Mouse (Mus musculus): ENCODE data around the gene Smim1.
A peak's percentile ranks its signal among the peaks of the same experiment; 100 is the strongest.

Gene Smim1

DNA sequence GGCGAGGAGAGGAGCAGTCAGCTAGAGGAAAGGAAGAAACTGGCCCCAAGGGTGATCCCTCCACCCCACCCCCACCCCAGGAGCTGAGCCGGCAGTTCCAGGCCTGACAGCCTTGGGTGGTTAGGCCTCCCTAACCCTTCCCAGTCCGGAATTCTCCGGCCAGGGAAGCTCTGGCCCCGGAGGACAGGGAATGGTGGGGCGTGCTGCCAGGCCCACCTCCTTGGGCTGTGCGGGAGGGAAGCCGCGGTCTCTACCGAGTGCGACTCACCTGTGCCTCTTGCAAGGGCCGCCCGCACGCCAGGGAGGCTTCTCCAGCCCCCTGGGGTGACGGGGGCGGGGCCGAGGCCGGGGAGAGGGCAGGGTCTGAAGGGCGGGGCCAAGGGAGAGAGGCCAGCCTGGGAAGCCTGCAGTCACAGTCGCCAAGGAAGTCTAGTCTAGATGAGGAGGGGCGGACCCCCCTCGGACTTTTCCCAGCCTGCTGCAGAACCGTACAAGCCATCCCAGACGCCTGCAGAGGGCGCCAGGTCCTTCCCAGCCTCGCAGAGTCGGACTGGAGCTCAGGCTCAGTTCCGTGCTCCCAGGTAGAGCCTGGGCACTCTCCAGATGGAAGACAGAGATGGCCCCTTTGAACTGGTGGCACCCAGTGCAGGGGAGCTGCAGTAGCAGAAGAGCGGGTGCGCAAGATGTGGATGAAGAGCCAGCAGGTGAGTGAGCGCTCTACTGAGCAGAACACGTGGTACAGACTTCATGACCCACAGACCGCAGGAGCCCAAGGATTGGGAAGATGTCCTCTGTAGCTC, at the start of gene Smim1:
Gene Smim1, minus strand, starts transcription at position 590 of the 800 bp plus-strand sequence.
- peak; percentile 99 for DNase-seq

DNA sequence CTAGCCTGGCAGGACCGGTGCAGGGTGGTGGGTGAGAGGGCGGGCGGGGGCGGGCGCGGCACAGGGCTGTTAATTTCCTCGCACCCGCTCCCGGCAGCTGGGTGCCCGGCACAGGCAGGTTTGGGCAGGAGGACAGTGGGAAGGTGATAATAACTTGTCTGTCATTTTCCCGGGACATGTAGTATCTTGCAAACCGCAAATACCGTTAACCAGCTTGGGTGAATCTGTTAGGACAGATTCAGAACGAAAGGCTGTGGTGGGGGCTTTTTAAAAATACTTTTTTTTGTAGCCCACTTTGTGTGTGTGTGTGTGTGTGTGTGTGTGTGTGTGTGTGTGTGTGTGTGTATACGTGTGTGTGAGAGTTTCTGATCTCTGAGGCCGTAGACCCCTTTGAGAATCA, 45.9 kb upstream of the Smim1 start:
- DNase-seq = no peak

DNA sequence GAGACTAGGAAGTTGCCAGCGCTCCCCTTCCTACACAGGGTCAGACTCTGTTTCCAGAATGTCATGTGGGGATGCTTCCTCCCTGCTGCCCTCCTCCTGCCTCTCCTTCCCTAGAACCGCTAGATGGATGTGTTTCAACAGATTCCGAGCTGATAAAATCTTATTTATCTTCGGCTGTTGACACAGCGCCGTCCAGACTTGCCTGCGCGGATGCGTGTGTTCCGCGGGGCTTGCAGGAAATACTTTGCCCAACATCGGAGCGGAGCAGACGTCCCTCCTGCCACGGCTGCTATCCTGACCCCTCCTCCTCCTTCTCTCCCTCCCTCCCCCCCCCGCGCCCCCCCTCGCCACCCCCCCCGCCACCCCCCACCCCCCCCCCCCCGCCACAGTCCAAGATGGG, 45.5 kb upstream of the Smim1 start:
- no peak for DNase-seq

DNA sequence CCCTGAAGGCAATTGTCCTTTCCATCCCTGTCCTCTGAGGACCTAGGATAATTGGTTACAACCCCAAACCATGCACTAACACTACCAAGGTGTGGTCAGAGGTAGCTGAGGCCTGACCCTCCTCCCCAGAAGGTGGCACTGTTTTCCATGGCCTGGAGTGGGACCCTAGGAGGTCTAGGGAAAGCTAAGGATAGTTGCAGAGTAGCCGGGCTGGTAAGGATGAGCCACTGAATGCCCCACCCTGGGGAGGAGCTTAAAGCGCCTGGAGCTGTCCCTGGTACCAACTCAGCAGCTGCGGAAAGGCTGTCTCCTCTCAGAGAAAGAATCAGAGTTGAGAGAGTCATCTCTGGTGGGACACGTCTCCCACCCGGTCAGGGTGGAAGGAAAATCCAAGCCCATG, 44.9 kb upstream of the Smim1 start:
- DNase-seq = peak; percentile 85

DNA sequence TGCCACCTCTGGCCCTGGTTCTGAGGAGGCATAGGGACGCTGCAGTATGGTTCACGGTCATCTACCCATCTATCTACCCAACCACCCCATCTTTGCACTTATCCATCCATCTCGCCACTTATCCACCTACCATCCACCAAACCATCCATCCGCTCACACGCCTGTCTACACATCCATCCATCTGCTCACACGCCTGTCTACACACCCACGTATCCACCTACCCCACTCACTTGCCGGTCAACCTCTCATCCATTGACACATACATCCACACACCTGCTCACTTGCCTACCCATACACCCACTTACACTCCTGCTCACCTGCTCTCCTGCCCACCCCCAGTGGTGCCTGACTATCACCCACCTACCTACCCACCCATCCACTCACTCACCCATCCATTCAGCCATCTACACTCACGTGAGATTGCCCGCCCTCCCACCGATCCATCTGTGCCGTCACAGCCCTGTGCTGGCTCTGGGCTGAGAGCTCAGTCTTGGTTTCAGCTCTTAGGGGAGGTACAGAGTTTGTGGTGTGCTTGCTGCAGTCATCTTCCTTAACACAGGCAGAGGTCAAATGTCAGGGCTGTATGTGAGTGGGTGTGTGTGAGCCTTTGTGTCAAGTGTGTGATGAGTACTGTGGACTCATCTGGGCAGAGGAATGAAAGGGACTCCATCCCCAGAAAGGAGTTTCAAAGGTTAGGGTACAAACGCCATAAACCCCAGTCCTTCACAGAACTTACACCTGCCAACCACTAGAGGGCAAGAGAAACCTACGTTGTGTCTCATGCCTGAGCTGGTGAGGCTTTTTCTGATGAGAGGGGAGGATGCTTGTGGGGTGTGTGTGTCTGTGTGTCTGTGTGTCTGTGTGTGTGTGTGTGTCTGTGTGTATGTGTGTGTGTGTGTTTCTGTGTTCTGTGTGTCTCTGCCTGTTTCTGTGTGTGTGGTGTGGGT, 39.1 kb upstream of the Smim1 start:
- DNase-seq = peak; percentile 85

DNA sequence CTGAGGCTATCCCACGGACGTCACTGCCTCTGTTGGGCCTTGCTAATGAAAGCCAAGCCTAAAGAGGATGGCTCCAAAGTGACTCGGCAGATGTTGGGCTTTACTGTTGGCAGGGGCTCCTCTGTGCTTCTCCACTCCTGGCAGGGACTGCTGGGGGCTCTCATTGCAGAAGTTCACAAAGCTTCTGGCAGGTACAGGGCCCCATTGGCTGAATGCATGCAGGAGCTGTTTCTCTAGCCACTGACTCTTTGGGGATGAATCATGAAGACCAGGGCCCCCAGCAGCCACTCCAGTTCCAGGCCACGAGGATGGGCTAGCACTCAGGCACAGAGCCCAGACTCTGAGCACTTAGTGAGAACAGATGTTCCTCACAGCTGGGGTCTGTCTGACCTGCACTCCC, 31.7 kb upstream of the Smim1 start:
- DNase-seq = no peak

DNA sequence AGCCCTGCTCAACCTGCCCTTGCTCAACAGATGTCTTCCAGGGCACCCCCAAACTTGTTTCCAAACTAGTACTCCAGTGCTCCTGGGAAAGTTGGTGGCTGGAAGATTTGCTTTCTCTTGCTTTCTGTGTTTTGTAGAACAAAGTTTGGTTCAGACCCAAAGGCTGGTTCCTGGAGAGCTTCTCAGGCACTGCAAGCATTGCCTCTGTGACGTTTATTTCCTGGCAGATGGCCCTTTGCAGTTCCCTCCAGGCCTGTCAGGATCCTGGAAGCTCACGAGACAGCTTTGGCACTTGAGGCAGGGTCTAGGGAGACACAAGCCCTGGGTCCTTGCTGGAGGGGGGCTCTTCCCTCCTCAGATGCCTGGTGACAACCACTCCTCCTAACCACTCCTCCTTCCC, 30.6 kb upstream of the Smim1 start:
- no peak for DNase-seq

DNA sequence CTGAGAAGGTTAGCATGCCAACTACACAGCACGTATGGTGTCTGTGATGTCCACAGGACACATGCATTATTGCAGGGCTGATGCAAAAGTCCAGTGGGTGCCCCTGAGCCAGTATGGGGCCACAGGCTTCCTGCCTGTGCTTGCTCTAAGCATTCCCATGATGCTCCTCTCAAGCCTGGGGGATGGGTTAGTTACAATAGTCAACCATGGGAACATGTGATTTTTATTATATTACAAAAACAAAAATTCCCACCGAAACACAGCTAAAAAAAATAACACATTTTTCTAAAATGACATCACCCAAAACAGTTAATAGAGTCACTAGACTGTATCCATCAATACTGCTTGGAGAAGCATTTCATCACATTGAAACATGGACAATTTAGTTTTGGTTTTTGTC, 30.0 kb upstream of the Smim1 start:
- DNase-seq = no peak

DNA sequence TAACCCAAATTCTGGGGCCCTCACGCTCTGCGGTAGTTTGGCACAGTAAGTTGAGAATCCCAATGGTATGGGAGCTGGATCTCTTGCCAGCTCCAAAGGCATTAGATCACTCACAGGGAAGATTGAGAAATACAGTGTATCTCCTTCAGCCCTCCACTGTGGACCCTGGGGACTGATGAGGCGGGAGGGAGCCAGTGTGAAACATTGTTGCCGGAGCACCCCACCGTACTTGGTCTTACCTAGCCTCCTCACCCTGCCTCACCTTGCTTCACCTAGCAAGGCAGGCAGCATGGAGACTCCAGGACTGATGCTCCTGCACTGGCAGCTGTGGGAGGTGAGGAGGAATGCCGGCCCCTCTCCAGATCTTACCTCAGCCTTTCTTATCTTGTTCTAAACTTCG, 29.5 kb upstream of the Smim1 start:
- peak; percentile 91 for DNase-seq

DNA sequence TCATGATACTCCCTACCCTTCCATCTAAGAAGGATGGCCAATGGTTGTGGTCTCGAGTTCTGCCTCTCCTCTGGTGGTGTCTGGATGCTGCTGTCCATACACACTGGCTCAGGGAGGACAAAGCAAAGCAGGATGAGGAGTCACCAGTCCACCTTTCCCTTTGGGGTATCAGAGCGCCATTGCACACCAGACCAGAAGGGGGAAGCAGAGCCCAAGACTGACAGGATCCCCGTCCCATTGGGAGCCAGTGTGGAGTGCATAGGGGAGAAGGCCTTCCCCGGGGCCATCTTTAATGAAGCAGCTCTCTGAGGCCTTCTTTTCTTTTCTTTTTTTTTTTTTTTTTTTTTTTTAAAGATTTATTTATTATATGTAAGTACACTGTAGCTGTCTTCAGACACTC, 27.0 kb upstream of the Smim1 start:
- DNase-seq = no peak

DNA sequence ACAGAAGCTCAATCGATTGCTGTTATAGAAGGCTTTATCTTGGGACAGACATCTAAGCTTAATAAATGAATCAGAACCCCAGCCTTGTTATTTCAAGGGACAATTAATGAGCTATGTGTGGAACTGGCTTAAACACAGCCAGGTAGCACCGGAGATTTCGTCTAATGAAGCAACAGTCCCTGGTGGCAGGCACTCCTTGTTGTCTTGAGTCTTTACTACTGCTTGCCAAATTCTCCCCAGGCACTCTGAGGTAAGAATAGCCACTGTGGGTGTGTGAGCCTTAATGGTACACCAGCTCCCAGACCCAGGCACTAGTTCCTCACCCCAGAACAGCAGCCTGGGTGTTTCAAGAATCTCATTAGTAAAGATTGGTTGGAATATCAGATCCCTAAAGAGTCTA, 25.4 kb upstream of the Smim1 start:
- DNase-seq = no peak

DNA sequence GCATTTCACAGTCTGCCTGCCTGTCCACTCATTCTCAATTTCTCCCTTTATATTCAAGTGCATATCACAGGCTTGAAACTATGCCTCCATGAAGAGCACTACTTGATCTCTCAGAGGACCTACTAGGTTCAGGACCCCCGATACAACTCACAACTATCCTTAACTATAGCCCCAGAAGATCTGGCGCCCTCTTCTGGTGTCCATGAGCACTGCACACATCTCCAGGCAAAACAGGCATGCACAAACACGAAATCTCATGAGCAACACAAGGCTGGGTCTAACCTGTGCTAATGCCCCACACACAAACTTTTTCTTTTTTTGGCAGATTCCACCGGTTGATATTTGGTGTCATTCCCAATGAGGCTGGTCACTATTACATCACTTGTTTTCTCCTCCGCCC, 19.8 kb upstream of the Smim1 start:
- DNase-seq = no peak

DNA sequence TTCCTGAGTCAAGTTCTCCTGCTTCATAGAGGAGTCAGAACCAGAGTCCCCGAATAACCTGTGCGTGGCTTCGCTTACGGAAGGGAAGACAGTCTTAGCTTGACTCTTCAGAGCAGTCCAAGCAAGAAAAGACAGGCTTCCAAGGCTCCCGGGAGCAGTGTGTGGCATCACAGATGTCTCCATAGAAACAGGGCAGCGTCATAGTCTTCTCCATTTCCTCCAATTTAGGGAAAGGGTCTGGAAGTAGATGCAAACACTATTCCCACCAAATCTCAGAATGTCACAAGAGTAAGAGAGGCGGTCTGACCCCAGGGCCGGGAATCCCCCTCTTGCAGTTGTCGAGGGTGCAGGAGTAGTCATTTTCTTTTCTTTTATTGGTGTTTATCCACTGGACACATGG, 16.5 kb upstream of the Smim1 start, which contains the start of gene Ccdc27:
Gene Ccdc27, minus strand, starts transcription at position 101 of the 400 bp plus-strand sequence.
- no peak for DNase-seq

DNA sequence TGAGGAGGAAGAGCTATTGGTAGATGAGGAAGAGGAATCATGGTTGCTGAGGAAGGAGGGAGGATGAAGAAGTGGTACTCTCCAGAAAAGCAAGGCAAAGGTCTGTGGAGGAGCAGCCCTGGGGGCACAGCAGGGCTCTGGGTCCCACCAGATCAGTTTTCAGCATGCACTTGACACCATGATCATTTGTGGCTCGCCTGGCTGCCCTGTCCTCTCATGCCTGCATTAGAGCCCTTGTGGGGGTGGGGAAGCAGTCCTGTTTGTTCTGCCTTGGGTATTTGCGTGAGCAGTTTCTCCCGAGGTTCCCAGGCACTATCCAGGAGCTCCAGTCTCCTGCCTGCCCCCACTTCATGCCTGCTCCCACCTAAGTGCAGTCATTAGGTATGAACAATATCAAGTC, 11.1 kb upstream of the Smim1 start:
- no peak for DNase-seq

DNA sequence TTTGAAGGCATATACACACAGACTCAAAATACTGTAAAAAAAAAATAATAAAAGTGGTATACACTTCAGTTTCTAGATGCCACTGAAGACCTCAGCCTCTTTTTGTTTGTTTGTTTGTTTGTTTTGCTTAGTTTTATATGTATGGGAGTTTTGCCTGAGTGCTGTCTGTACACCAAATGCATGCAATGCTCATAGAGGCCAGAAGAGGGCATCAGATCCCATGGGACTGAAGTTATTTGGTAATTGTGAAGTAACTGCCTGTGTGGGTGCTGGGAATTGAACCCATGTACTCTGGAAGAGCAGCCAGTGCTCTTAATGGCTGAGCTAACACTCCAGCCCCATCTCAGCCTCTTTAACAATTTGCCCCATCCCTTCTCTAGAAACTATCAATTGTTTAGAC, 2.6 kb upstream of the Smim1 start:
- DNase-seq = no peak

DNA sequence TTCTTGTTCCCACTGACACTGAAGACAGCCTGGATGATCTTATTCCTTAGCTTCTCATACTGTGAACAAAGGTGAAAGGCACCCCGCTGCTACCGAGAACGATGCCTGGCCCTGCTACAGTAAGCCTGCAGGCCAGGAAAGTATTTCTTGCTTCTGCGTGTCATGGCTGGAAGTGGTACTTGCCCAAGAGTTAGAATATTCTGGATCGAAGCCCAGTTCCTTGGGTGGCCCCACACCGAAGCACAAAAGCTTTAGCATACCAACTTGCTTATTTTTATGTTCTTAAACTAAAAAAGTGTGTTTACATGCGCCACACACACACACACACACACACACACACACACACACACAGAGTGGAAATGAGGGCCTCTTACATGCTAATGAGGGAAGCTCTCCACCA, 2.0 kb upstream of the Smim1 start:
- DNase-seq = no peak

DNA sequence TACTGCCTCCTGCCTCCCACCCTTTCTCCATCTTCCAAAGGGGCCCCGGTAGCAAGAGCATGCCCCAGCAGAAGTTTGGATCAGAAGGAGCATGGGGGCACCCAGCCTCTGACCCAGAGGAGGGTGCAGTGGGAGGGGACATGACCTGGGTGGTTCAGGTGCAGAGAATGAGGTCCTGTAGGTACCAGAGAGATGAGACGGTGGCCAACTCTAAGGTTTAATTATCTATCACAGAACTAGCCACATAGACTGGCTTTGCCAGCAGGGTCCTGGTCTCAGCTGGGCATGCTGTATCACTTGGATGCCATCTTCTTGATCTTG, 371 bp upstream of the Smim1 start:
- peak; percentile 92 for DNase-seq

DNA sequence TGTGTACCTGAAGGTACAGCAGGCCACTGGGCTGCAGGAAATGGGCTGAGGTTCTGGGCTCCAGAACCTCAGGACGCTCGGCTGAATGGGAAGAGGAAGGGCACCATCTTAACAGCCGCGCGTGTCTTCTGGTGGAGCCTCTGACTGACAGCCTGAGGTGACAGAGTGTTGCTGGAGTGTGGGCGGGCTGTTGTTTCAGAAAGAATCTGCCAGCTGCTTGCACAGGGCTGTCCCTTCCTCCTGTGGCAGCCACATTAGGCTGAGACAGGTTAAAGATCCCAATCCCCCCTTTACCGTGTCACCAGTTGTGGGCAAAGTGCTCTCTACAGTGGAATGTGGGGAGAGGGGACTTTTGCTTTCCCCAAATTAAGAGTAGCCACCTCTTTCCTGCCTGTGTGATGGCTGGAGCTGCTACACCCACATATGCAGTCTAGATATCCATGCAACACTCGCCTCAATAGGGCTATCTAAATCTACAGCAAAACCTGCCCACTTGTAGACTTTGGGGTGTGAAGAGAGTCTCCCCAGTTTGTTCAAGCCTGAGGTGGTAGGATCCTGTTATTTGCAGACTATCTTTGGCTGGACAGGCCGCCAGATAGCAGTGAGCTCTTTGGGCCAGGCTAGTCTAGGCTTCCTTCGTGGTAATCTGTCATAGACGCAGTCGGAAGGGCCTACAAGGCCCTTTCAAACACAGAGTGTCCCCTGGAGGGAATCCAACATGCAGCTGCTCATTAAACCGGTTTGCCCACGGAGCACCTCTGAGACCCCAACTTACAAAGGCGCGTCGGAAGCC, 1.1 kb downstream of the Smim1 start:
- peak; percentile 91 for DNase-seq

DNA sequence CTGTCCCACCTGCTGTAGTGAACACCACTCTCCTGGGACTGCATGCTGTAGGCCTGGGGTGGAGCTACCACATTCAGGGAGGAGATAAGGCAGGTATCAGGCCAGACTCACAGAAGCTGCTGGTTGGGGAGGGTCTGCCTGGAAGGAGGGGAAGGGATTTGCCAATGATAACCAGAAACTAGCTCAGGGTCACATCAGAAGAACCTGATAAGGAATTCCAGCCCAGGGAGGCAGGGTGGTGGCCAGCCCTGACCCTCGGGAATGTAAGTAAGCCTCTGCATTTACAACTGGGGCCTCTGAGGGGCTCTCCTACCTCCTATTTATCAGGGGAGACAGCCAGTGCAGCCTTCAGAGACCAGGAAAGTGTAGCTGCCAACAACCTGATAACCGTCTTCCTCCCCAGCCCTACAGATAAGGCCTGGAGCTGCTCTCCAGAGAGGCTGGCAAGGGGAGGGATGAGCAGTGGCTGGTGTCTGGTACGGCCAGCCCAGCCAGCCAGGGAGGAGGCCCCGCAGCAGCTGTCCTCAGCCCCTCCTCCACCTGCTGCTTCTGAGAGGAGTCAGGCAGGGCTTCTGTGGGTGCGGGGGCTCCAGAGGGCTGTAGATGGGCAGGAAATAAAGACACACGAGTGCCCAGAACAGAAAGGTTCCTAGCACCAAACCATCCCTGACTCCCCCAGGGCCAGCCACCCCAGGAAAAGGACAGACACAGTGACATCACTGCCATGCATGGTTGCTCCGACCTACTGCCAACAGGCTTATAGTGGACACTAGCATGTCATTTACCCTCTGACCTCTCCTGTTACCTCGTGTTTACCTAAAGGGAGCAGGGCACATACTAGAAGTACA, 2.1 kb downstream of the Smim1 start:
- DNase-seq = peak; percentile 96

DNA sequence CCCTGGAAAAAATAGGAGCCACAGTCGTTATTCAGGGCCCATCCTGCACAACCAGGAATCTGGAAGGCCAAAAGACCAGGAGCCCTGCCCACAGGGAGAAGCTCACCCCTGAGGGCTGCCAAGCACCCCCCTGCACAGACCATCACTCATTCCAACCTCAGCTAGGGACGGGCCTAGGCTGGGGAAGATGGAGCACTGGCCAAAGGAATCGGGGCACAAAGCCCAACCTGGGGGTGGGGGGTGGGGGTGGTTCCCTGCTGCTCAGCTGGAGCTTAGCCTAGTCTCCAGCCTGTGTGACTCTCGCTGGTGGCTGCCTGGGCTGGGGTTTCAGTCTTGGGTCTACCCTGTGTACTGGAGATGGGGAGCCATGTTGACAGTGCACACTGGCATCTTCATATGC, 3.2 kb downstream of the Smim1 start:
- no peak for DNase-seq

DNA sequence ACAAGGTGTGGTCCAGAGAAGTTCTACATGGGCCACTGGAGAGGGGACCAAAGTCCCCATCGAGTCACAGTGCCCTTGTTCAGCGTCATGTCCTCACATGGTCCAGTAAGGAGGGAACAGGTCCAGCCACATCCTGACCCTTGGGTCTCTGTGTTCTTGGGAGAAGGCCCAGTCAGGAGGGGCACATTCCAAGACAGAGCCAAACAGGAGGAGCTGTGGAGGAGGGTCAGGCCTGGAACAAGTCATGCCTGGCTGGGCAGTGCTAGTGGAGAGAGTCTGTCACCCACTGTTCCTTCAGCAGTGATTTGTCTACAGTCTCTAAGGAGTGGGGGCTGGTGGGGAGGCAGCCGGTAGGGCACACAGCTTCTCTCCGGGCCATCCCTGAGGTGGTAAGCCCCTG, 3.6 kb downstream of the Smim1 start:
- DNase-seq = peak; percentile 98

DNA sequence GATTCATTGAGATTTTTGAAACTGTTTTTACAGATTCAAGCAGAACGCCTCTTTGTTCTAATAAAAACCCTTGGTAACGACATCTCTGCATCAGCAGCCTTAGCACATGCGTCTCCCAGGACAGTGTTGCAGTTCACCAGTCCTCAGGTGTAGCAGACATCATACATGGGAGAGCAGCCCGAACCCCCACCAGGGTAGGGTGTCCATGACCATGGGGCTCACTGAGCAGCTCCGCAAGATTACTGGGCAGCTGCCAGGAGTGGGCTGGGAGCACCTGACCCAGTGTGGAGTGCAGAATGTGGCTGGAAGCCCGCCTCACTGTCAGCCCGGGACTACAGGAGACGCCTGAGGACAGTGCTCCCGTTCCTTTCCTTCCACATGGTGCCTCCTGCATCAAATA, 4.6 kb downstream of the Smim1 start:
- DNase-seq = peak; percentile 94
